Mouse (Mus musculus): Measurements from ENCODE around the gene Terb1.

Gene Terb1

DNA sequence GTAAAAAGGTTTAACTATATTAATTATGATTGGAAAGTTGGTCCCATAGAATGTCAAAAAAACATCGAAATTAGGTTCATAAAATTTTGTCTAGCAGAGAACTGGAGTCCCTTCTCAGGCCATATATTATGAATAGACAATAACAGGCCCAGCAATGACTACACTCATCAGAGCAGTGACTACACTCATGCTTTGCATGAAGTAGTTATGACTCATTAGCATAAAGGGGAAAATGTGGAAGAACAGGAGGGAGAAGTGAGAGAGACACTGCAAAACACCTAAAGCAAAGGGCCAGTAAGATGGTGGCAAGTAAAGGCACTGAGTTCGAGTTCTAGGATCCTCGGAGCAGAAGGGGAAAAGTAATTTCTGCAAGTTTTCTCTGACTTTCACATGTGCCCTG is 63.7 kb downstream of the Terb1 start:
- no peak for DNase-seq

DNA sequence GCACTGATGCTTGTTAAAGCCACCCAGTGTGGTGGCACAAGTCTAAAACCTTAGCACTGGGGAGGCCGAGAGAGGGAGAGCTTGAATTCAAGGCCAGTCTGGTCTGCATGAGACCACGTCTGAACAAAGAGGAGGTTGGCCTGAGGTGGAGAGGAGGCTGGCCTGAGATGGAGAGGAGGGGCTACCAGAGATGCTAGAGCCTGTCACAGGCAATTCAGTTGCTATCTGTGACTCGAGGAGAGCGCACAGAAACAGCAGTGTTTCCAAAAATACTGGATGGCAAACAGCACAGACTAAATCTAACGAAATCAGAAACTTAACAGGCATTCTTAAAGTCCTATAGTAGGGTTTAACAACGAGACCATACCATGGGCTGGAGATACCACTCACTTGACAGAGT is 64.5 kb downstream of the Terb1 start:
- no peak for DNase-seq

GRCm38 (mm10) chr8:104443125-104443679 is 66.5 kb downstream of the Terb1 start:
- no peak for DNase-seq

- peak; percentile 81 to 94 for DNase-seq
Observed at GRCm38 (mm10) chr8:104442299-104443124, 67.2 kb downstream of the Terb1 start, which contains the start of gene Dync1li2. TSS of gene Dync1li2 (minus strand) at chr8:104443047.

GRCm38 (mm10) chr8:104441613-104442012 is 68.1 kb downstream of the Terb1 start:
- no peak for DNase-seq

DNA sequence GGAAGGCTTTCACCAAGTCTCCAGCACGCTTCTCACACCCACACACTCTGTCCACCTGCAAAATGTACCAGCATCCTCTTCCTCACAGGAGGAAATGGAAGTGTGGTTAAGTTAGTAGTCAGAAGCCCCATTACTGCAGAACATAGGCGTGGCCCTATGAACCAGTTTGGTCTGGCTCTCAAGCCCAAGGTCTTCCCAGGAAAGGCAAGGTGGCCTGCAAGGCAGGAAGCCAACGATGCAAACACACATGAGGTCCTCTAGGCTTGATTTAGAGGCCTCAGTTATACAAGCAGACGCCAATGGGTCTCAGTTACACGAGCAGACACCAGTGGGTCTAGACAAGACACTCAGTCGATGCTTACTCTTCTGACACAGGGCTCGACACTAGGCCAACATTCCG is 70.2 kb downstream of the Terb1 start:
- DNase-seq = no peak

DNA sequence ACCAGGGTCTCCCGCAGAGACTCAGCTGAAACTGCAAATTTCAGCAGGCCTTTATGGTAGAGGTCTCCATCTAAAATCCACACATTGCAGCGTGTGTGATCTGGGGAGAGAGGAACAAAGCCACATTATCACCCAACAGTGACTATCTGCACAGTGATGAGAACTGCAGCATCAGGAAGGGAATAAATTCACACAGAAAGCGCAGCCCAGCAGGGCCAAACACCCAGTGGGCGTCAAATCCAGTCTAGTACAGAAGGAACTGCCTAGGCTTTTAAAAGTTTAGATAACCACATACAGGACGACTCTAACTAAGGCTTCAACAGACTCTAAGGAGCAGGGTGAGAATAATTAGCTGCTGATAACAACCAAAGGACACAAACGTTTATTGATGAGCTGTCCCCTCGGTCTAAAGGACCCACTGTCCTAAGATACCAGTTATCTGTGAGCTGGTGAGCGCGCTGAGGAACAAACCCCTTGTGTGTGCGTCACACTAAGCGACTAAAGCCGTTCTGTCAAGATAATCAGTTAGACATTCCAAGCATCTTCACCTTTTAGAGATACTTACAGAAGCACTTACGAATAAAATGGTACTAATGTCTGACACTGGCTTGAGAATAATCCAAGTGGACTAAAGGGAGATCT is 72.1 kb downstream of the Terb1 start:
- no peak for DNase-seq

GRCm38 (mm10) chr8:104436591-104436990 is 73.1 kb downstream of the Terb1 start:
- DNase-seq = no peak

GRCm38 (mm10) chr8:104436038-104436437 is 73.7 kb downstream of the Terb1 start:
- DNase-seq = peak; percentile 71 to 80

DNA sequence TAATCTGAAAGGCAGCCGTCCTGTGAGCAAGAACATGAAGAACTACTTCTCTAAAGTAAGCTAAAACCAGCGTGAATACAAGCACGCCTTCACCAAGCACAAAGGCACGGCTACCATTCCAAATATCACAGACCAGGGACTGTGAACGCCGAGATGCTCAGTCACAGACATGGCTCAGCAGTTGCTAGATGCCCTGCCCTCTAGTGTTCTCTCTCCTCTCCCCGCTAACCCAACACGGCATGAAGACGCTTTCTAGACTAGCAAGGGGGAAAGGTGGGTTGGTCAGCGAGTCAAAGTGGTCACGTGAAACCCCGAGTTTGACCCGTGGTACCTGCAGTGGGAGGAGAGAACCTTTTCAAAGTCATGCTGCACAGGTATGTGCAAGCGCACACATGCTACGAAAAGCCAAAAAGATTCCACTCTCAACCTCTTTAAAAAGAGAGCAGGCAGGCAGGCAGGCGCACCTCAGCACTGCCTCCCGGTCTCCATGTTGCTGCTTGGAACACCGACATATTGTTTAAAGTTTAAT is 74.8 kb downstream of the Terb1 start:
- DNase-seq = no peak

GRCm38 (mm10) chr8:104434275-104434674 is 75.4 kb downstream of the Terb1 start:
- DNase-seq = no peak

GRCm38 (mm10) chr8:104433191-104433842 is 76.4 kb downstream of the Terb1 start:
- DNase-seq = no peak

DNA sequence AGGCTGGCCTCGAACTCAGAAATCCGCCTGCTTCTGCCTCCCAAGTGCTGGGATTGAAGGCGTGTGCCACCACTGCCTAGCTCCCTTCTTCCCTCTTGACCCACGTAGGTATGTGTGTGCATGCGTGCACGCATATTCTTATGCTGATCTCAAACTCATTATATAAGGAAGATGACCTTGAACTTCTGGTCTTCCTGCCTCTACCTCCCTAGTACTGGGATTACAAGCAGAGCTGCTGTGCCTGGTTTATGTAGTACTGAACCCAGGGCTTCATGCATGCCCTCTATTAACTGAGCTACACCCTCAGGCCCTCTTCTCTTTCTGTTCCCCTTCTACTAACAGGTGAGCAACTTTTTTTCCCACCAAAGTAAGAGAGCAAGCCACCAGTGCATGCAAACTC is 77.1 kb downstream of the Terb1 start:
- DNase-seq = no peak

DNA sequence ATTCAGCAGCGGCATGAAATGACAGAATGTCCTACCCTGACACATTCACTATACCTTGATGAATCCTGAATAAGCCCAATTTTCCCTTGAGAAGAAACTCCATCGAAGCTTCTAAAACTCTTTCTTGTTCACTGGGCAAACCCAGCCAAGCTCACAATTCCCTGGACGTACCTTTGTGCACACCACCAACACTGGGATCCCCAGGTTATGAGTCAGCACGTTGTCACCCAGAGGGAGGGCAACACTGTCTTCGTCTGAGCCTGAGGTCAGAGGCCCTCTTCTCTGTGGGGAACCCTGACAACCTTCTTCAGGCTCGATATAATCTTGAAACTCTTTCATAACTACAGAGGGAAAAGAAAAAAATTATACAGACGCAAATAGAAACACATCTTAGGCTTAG is 79.5 kb downstream of the Terb1 start:
- DNase-seq = no peak

GRCm38 (mm10) chr8:104427703-104428102 is 82.0 kb downstream of the Terb1 start:
- DNase-seq = no peak

GRCm38 (mm10) chr8:104422313-104422712 is 87.4 kb downstream of the Terb1 start:
- DNase-seq = no peak

- DNase-seq = no peak
Observed at GRCm38 (mm10) chr8:104416022-104416421, 93.7 kb downstream of the Terb1 start.

DNA sequence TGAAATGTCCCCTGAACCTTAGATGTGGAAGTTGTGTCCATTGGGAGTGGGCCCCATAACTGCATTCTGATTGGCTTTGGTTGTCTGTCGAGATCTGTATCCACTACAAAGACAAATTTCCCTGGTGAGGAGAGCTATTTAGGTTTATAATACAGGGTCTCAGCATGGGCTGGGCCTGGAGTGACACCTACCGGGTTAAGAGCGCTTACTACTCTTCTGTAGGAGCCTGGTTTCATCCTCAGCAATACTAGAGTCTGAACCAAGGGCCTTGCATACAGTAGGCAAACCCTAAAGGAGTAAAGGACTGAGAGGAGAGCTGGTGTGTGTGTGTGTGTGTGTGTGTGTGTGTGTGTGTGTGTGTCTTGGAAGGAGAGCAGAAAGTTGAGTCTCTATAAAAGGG is 95.5 kb downstream of the Terb1 start:
- no peak for DNase-seq

DNA sequence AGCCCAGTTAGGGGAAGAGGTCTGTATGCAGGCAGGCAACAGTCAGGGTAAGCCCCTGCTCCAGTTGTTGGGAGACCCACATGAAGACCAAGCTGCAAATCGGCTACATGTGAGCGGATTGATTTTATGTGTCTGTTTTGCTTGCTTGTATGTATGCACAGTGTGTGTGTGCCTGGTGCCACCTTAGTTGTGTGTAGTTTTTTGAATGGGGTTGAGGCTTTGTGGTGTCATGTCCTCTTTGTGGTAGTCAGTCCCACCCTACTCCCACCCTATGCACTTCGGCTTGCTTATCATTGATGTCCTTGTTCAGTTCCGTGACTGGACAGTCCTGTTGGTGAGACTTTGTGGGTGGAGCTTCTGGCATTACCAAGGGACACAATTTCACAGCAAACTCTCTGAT is 95.9 kb downstream of the Terb1 start:
- DNase-seq = no peak

DNA sequence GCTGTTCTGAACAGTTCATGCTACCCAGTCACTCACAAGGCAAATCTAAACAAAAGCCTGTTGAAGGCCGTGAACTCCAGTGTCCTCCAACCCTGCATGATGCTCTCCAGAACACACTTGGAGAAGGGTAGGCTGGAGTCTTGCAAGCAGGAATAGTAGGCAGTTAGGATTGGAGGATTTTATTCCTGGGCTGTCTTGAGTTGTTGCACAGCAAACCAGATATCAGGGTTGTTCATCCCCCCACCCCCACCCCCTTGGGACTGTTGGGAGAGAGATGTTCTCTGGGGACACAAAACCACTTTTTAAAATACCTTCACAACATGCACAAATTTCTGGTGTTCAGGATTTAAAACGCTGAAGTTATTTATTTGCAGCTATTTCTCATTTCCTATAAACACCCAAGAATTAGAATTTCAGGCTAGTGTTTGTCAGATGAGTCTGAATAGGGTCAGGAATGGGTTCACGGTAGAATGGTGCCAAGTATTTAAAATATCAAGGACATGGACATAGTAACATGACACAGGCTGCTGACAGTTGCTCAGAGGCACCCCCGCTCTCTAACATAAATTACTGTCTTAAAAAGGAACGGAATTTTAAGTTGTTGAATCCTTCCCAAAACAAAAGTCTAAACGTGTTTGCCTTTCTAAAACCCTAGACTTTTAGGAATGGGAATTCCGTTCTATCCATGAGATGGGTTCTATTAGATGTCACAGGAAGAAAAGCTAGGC is 96.7 kb downstream of the Terb1 start:
- DNase-seq = no peak

DNA sequence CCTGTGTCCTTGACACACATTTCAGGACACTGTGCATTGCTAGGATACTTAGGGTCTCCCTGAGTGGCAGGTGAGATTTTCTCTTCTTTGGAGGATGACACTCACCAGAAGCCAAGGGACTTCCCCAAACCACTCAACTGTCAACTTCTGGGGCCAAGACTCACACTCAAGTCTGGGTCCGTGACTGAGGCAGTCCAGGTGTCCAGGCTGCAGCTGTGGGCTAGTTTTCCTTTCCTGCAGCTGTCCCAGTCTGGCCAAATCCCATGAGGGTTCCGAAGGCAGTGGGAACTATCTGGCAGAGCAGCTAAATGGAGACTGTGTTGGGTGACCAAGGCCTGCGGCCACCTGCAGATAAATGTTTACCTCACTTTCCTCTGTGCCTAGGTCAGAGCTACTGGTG is 97.7 kb downstream of the Terb1 start:
- DNase-seq = no peak

DNA sequence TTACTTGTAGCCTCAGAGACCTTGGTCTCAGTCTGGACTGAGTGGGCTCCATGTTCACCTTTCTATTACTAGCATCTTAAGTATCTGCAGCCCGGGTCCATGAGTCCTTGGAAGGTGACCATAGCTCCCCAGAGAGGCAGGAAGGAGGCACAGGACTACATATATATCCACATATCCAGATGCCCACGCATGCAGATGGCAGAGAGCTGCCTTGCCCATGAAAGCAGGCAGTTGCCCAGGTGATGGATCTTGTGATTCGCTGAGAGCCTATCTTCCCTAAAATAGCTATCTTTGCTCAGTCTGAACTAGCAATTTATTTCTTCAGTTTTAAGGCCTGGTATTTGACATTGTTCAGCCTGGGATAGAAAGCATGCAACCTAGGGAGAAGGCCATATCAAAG is 98.2 kb downstream of the Terb1 start:
- no peak for DNase-seq

All from spleen, adult 18-20 months (tissue).